Mouse (Mus musculus) megakaryocyte progenitor cell, adult 5-6 weeks (primary cell): Measurements from ENCODE around the gene Lypd6. TPM values are rescaled to one million over a fixed set of nuclear protein-coding genes. Genes with fewer than 3 reads are reported as not detected.

Experiments
- ATAC-seq: replicated peaks from 2 replicates; pipeline ENCODE4 v1.8.0; 2016; ENCODE audit warnings: mild to moderate bottlenecking, moderate TSS enrichment, inconsistent platforms; ENCODE audit not compliant: poor library complexity
- total RNA-seq, 2 experiments: library from RNA; stranded (forward) in 1 of 2; stranded (reverse) in 1 of 2; fragments of 157-497, 149-512 nt in 1 of 2; fragments of 200-1000 nt in 1 of 2; gene quantifications; 2 replicates each; pipeline versions ENCODE4 v1.2.3 to v1.2.4; 2015 to 2017

Lypd6 gene
- total RNA-seq, 2 experiments from 2014 or later, result not detected

DNA sequence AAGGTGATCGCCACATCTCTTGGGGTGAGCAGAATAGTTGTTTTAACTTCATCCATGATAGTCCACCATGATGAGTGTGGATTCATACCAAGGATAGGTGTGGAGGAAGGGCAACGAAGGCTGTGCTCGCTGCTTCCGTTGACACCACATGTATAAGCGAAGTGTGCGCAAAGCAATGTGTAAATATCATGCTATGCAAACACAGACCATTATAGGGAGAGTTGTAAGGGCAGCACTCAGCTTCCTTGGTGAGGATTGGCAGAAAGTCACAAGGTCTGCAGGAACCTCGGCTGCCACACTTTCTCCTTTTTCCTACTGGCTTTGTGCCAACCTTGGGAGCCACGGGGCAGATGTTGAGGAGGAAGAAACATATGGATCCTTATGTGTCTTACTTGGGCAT is 97.4 kb downstream of the Lypd6 start:
- no peak for ATAC-seq

DNA sequence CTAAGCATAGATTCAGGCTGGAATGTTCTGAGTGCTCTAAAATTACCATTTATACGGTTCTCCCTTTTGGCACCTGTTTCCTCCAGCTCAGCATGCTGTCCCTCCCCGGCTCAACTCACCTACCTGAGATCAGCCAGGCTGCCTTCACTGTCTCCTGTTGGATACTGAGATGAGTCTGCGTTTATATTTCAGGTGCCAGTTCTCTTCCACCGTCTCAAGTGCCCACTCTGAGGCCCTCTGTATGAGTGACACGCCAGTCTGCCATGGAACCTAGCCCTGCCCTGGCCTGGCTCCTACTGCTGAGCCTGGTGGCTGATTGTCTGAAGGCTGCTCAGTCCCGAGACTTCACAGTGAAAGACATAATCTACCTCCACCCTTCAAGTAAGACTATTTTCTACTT is 99.0 kb downstream of the Lypd6 start:
- ATAC-seq, result no peak

DNA sequence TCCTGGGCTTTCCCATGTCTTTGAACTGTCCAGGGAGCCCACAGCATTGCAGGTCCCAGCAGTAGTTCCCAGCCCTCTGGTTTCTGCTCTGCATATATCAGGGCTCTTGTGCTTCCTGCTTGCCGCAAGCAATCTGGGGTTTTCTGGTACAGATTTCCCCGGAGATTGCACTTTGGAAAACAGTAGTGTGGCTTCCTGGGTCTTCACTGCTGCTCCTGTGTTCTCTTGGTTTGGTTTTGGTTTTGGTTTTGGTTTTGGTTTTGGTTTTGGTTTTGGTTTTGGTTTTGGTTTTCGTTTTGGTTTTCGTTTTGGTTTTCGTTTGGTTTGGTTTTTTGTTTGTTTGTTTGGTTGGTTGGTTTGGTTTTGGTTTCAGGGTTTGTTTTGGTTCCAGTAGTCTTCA is 99.9 kb downstream of the Lypd6 start:
- no peak for ATAC-seq

DNA sequence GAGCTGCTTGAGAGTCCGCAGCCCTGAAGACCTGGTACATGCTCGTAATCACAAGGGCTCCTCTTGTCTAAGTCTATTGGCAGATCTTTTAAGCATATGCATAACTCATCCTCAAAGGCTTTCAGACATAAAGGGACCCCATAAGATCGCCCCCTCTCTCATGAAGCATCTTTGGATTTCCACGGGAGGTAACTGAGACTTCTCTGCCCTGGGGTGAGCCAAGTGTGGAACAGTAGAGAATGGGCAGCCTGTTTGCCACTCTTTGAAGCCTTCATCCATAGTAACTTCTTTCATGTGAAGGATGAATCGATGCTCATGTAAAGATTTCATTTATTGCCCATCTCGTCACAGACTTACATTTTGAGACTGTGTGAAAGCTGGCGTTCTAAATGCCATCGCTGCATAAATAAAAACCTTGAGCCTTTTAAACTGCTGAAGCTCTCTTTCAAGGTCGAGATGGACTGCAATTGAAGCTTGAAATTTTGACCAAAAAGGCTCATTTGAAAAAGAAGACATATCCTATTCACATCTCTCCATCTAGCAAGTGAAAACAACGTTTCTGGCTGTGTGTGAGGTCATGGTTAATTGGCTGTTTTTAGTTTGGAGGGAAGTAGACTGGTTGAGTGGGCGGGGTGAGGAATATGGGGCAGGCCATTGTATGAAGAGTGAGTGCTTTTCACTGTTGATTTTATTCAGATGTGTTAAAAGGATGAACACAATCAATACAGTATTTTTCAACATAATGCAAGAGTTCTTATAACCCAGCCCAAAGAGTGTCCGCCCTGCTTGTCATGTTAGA is 107.7 kb downstream of the Lypd6 start:
- ATAC-seq, result no peak

DNA sequence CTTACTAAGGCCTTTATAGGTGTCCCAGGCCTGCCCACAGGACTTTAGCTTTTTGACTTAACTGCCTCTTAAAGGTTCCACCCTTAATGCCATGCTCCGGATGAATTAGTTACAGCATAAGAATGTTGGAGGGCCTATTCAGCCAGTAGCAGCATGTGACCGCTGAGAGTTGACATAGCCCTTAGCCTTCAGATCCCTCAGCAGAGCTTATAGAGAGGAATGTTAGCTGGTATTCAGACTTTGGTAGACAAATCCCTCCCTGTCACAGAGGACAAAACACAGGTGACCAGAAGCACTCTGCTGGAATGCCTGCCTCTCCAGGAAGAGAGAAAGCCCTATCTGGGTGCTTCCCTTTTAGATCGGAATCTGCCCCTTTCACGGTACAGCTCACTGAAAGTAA is 109.5 kb downstream of the Lypd6 start:
- ATAC-seq, result no peak

DNA sequence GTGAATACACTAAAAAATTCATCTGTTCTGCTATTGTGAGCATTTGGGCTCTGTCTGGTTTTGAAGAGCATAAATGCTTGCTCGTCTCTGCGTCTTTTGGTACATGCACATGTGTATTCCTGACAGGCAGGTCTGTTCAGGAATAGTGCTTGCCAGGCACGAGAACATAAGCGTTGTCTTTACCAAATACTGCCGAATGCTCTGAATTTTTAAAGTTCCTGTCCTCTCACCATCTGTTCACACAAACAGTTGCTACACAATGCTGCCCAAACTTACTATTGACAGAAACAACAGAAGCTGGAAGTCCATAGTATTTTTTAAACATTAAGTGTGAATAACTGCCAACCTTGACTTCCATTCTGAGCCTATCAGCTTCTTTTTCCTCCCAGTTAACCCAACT is 112.9 kb downstream of the Lypd6 start:
- ATAC-seq, result no peak

DNA sequence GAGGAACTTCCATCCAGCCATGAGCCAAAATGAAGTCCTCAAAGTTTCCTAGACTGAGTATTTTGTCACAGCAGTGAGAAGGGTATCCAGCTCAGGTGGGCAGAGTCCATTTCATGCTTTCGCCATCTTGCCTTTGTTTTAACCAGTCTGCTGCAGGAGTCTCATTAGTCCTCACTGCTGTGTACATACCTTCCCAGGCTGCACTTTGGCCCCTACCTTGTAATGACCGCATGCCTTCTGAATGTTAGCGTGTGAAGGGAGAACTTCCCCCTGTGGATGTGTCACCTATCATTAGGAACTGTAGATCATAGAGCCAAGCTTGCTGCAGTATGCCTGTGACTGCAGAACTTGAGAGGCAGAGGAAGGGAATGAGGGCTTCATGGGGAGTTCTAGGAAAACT is 114.2 kb downstream of the Lypd6 start:
- ATAC-seq, result no peak

DNA sequence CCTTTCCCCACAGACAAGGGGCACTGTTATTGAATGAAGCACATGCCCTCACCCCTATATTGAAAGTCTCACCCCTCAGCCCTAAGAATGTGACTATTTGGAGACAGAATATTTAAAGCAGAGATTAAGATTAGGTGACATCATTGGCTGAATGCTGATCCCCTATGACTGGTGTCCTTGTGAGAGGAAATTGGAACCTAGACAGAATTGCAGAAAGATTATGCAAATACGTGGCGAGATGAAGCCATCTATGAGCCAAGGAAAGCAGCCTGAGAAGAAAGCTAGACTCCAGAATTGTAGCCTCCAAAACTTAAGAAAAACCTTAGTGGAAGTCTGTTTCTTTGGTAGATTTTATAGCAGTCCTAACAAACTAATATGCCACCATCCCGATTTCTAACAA is 115.1 kb downstream of the Lypd6 start:
- no peak for ATAC-seq

DNA sequence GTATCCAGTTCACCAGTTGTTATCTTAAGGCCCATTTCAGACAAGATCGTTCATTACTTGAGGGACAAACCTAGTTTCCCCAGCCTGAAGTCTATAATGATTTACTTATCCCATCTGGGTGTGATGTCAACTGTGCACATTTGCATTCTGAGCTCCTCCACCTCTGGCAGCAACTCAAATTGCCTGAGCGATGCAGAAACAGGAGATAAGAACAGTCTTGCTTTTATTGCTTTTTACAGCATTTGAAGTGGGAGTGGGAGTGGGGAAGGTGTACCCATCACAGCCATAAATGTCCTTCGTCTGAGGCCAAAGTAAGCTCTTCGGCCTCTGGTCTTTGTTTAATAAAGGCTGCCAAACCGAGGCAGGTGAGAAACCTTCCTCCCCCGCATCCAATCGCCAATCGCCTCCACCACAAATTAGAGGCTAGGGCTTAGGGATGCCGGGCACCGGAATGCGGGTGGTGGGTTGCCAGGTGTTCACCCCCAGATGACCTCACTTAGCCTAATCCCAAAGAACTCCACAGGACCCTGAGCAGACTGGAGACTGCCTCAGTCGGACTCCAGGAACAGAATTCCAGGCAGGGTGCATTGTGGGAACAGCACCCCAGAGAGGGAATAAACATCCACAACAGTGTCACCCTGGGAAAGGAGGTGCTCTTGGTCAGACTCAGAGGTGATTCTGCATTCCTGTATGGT is 120.6 kb downstream of the Lypd6 start:
- no peak for ATAC-seq

DNA sequence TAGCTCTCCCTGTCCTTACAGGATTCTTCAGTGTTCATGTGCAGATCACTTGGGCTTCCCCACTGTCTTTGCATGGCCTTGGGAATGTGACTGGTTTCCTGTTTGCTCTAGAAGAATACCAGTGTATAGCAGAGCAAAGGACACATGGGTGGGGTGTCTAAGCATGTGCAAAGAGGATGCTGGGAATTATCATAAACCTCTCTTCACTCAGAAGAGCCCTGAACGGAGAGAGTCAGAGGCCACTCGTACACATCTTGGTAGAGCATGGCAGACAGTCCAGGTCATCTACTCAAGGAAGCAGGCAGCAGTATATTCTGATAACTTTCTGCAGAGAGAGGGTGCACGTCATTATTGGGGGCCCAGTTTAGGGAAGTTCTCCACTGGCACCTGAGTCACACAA is 122.6 kb downstream of the Lypd6 start:
- no peak for ATAC-seq

DNA sequence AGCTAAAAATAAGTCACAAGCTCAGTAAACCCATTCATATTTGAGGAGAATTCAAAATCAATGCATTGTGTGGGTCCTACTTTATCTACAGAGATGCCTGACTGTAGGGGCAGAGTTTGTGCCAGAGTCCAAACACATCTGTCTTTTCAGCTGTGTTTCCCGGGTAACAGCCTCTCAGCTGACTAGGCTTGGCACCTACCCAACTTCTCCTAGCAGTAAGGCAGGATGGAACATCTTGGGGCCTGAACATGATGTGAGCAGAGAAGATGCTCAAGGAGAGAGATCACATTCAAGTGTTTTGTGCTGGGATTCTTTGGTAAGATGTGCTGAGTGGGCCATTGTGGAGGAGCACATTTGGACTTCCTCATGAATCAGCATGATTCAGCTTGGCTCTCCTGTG is 130.5 kb downstream of the Lypd6 start:
- ATAC-seq, result no peak

DNA sequence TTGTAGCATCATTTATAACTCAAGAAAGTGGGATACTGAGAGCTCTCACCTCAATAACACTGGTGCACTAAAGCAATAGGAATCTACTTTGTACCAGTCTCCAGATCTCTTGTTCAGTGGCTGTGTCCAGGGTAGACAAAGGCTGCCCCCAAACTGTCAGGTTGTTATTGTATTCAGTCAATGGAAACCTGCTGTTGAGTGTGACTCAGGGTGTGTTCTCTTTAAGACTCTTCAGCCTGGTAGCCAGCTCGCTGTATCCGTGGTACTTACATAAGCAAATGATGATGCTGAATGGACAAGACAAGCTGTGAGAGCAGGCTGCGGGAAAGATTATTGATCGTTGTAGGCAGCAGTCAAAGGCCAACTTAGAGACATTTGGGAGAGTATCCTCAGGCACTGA is 131.6 kb downstream of the Lypd6 start:
- no peak for ATAC-seq

DNA sequence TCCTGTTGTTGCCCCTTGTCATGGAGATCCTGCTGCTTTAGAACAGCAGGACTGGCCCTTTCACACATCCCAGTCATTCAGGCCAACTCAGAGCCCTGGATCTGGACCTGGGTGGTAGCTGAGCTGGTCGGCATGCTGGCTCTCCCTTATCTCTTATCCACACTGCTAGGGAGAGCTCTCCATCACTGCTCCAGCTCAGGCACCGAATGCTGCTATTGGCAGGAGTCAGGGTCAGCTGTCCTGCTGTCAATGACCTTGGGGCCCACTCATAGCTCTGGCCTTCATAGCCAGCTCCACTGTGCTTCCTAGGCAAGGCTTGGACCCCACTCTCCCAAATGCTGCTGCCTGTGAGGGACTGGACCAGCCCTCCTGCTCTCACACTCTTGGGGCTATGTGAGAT is 134.3 kb downstream of the Lypd6 start:
- no peak for ATAC-seq

DNA sequence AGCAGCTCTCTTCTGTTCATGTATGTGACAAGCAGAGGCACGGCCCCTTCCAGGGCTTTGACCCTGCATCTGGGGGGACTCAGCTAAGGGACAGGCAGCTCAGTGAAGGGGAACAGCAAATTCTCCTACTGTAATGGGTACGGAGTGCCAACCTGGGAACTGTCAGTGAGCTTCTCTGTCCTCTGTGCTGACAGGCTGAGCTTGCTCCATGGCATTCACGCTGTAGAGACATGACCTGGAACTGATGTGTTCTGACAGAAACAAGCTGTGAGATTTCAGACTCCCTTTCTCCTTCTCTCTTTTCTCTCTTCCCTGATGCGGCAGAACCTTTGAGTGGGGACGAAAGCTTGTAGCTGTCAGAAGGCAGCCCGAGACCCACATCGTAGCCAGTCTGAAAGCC is 154.3 kb downstream of the Lypd6 start:
- no peak for ATAC-seq

DNA sequence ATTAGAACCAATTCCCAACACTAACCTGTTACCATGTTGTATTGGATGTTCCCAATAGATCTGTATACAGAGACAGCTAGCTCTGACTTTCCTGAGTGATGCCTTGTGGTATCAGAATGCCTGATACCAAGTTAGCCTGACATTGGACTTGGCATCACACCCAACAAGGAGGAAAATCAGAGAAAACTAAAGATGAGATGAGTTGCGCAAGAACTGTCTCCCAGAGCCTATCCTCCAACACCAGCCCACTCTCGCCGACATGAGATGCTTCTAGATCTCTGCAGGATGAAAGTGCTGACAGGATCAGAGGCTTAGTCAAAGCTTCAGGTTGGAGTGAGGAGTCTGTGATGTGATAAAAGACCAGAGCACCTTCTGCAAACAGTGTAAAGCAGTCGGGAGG is 158.8 kb downstream of the Lypd6 start:
- ATAC-seq, result no peak

DNA sequence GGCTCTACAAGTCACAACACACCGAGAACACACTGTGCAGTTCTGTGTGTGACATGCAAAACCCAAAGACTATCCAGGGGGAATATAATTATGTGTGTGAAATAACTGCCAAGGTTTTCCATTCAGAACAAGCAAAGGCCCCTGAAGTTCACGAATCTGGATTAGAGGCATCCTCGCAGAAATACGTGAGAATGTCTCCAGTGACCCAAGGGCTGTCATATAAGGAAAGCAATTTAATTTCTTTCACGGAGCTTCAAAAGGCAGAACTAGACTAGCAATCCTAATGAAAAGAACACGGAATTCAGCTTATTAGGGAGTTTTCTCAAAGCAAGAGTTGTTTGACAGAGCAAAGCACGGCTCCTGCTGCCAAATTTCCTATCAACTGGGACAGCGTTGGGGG is 167.3 kb downstream of the Lypd6 start:
- no peak for ATAC-seq

Other genes with a start within 250 kb of the Lypd6 start
- 97.9 and 108 TPM in 2 replicates for gene Mmadhc, start 230.4 kb downstream of the Lypd6 start, total RNA-seq (2015)
- gene Mmadhc, start 230.4 kb downstream of the Lypd6 start, total RNA-seq (2017), result 72.5 and 87.2 TPM in 2 replicates